Mouse (Mus musculus) megakaryocyte, adult 5-6 weeks (primary cell): ENCODE measurements around the gene Rgma. TPM values are rescaled to one million over a fixed set of nuclear protein-coding genes. Genes with fewer than 3 reads are reported as not detected.

Source experiments
- ATAC-seq: 2 replicates; pipeline ENCODE4 v1.8.0; 2016; ENCODE audit warnings: mild to moderate bottlenecking, inconsistent platforms; ENCODE audit not compliant: poor library complexity, severe bottlenecking
- total RNA-seq, 2 experiments: library from RNA; stranded (forward) in 1 of 2; stranded (reverse) in 1 of 2; fragments of 153-499, 151-499 nt in 1 of 2; fragments of 221-1000, 200-1000 nt in 1 of 2; gene quantifications; 2 replicates each; pipeline versions ENCODE4 v1.2.3 to v1.2.4; 2015 to 2017

Gene Rgma
- total RNA-seq, 2 experiments from 2014 or later = not detected

- ATAC-seq = peak; percentile 51
These were observed 24.3 kb downstream of the Rgma start for GRCm38 (mm10) chr7:73399501-73400044.

- no peak for ATAC-seq
These were observed 25.0 kb downstream of the Rgma start for GRCm38 (mm10) chr7:73400051-73400916.

- no peak for ATAC-seq
These were observed 26.8 kb downstream of the Rgma start for GRCm38 (mm10) chr7:73402106-73402505.

- ATAC-seq = no peak
These were observed 27.4 kb downstream of the Rgma start for GRCm38 (mm10) chr7:73402671-73403070.

- no peak for ATAC-seq
These were observed 28.2 kb downstream of the Rgma start for GRCm38 (mm10) chr7:73403538-73403937.

GRCm38 (mm10) chr7:73405550-73405949, 30.2 kb downstream of the Rgma start:
- no peak for ATAC-seq

- no peak for ATAC-seq
These were observed 36.2 kb downstream of the Rgma start for GRCm38 (mm10) chr7:73411523-73411922.

- ATAC-seq = no peak
These were observed 36.7 kb downstream of the Rgma start for GRCm38 (mm10) chr7:73411986-73412385.

- ATAC-seq = no peak
These were observed 37.1 kb downstream of the Rgma start for GRCm38 (mm10) chr7:73412419-73412818.

- ATAC-seq = no peak
These were observed 38.9 kb downstream of the Rgma start for GRCm38 (mm10) chr7:73414192-73414591.

GRCm38 (mm10) chr7:73419375-73419774, 44.1 kb downstream of the Rgma start:
- no peak for ATAC-seq

GRCm38 (mm10) chr7:73420827-73421226, 45.5 kb downstream of the Rgma start:
- ATAC-seq = no peak

- no peak for ATAC-seq
These were observed 46.1 kb downstream of the Rgma start for GRCm38 (mm10) chr7:73421278-73422015.

GRCm38 (mm10) chr7:73422223-73423113, 47.2 kb downstream of the Rgma start:
- ATAC-seq = peak; percentile 90

- no peak for ATAC-seq
These were observed 47.9 kb downstream of the Rgma start for GRCm38 (mm10) chr7:73423236-73423635.

- no peak for ATAC-seq
These were observed 48.9 kb downstream of the Rgma start for GRCm38 (mm10) chr7:73424243-73424642.

- ATAC-seq = no peak
These were observed 49.4 kb downstream of the Rgma start for GRCm38 (mm10) chr7:73424705-73425104.

- ATAC-seq = no peak
These were observed 50.1 kb downstream of the Rgma start for GRCm38 (mm10) chr7:73425451-73425850.

- no peak for ATAC-seq
These were observed 50.9 kb downstream of the Rgma start for GRCm38 (mm10) chr7:73426235-73426634.

GRCm38 (mm10) chr7:73426752-73427386, 51.6 kb downstream of the Rgma start:
- 0 out of 2 replicates have a peak, but pooled peaks have one; percentile 21 for ATAC-seq
